Mouse (Mus musculus) lung, adult 10 weeks (tissue): ENCODE measurements around the gene Tbx6. TPM values are rescaled to one million over a fixed set of nuclear protein-coding genes. Genes with fewer than 3 reads are reported as not detected.

ENCODE experiments used
- polyA plus RNA-seq: library from polyadenylated mRNA; stranded (reverse); fragments of 350-450 nt; fragmentation: Illumina TruSeq; extraction: RNeasy Lipid Tissue Mini Kit (QIAGEN cat#74804); gene quantifications from one replicate; pipeline ENCODE4 v1.2.3, GENCODE M21; 2014; ENCODE audit warnings: low read depth, low replicate concordance; ENCODE audit not compliant: insufficient read depth

Tbx6 gene
- polyA plus RNA-seq = 1.3 TPM

DNA sequence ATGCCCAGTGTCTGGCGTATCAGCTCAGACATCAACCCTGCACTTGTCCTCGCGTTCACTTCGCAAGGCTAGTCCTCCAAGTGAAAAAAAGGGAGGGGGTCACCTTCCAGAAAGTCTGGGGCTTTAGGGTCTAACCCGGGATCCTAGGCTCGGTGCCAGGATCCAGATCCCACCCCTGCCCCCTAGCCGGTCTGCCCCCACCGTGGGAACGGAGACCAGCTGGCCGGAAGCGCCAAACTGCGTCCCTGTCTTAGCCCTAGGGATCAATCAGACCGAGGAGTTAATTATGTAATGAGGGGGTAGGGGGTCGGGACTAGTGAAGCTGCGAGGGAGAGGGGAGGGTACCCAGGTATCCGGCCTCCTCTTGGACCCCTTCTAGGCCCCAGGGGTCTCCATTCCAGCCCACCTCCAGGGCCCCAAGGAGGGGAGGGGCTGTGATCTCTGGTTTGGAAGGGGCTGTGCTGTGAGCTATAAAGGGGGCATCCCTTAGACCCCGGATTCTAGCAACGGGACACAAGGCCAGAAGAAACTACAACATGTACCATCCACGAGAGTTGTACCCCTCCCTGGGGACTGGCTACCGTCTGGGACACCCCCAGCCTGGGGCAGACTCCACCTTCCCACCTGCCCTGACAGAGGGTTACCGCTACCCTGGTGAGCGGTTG lies at the start of gene Tbx6:
Gene Tbx6 (plus strand): TSS at position 513 of the 665 bp plus-strand sequence.

DNA sequence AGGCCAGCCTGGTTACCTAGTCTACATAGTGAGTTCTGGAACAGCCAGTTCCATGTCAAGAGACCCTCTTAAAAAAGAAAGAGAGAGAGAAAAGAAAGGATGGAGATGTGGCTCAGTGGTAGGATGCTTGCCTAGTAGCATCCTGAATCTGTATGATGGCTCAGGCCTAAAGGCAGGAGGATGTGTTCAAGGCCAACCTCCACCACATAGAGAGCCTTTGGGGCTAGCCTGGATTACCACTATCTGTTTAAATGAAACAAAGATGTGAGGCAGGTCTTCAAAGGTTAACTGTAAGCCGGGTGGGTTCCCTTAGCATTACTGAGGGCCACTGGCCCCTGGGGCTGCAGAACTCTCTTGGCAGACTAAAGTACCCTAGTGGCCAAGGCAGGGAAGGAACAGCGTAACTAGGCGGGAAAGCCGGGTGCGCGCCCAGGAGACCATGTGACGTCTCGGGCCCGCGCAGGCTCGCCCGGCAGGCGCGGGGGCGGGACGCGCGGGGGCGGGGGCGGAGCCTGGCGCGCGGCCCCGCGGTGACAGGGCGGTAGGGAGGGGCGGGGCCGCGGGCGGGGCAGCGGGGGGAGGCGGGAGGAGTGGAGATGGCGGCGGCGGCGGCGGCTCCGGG lies 22.1 kb upstream of the Tbx6 start, which contains the start of gene Mapk3:
Gene Mapk3 (plus strand): TSS at position 552 of the 622 bp plus-strand sequence.

DNA sequence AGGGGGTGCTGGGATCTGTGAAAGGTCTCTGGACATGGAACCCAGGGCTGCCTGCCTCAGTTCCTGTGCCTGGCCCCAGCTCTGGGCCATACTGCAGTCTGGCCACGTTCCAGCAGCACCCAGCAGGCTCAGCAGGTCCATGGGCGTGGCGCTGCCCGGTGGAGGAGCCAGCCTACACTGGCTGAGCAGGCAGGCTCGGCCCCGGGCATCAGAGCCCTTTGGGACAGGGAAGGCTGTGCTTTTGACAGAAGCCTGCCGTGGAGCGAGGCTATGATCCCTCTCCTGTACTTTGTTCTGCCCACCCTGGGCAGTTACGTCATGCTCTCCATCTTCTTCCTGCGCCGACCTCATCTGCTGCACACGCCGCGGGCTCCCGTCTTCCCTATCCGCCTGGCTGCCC lies 15.1 kb upstream of the Tbx6 start, which contains the start of gene Gdpd3:
Gene Gdpd3 (plus strand): TSS at position 134 of the 400 bp plus-strand sequence.

DNA sequence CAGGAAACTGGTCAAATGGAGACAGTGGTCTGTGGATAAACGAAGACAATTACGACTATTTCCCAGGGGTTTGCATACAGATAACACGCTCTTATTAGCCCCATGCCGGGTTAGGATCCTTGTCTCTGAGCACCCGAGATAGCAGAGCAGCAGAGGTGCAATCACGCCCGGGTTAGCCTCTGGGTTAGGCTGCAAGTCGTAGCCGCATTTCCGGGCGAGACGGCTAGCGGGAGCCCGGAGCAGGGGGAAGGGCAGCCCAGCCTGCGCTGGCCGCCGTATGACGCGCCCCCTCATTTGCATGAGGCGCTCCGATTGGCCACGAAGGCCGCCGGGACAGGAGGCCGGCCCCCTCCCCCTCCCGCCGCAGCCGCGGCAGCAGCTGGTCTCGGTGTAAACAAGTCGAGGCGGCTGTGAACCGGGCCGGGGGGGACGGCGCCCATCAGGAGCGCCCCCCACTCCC lies 4.7 kb upstream of the Tbx6 start, which contains the start of gene Ypel3:
Gene Ypel3 (plus strand): TSS at position 358 of the 460 bp plus-strand sequence.

DNA sequence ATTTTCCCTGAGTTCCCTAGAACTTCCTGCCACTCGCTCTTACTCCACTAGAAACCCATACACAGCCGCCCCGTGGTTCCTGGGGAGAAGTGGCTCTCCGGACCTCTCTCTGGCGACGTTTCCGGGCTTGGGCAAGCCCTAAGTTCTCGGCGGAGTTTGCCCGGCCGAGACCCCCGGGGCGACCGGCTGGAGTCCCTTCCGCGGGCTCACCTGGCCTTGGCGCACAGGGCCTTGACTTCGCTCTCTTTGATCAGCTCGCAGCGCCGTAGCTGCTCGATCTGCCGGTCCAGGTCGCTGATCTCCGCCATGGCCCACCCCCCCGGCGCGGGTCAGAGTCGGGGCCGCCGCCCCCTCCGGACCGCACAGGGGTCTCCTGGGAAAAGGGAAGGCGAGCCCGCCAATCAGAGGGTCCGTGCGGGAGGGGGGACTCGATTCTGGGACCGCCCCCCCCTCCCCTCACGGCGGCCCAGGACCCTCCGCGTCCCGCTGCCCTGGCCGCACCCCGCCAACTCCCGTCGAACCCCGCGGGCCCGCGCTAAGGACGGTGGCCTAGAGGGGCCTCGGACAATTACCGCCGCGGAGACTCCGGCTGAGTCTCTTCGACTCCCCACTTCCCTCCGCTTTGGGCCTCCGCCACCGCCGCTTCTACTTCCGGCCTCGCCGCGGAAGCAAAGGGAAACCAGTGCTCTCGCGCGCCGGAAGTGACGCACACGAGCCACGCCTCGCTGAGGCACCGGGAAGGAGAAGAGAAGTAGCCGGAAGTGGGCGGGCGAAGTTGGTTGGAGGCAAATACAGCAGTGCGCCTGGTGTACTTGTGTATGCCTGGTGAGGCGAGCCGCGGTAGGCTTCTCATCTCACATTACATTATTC lies 10.8 kb downstream of the Tbx6 start, which contains the start of gene Ppp4c:
Gene Ppp4c (minus strand): TSS at position 646 of the 870 bp plus-strand sequence.

DNA sequence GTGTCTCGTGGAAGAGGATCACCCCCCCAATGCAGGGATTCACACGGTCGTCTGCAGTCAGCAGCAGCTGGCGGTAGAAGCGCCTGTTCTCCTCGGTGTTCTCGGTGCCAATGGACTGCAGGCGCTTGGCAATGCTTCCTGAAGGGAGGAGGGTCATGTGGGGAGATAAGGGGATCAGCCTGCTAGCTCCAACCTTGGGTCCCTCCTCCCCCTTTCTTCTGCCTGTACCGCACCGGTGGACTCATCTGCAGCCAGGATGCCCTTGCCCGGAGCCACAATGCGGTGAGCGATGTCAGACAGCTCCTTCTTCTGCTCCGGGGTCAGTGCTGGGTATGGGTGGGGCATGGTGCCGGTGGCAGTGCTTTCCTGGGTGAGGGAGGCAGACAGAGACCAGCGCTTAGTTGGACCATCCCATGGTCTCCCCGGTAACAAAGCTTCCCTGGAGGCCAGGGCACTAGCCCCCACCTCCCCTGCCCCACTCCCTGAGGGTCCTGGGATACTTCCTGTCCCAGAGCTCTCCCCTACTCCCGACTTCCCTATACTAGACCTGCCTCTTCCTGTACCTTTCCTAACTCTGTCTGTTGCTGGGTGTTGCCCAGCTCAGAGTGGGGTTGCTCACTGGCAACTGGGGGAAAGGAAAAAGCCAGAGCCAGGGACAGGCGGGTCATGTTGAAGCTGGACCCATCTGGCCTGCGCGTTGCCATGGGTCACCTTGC lies 16.3 kb downstream of the Tbx6 start, which contains the start of gene Fam57b:
Gene Fam57b (plus strand): TSS at position 258 of the 716 bp plus-strand sequence.

DNA sequence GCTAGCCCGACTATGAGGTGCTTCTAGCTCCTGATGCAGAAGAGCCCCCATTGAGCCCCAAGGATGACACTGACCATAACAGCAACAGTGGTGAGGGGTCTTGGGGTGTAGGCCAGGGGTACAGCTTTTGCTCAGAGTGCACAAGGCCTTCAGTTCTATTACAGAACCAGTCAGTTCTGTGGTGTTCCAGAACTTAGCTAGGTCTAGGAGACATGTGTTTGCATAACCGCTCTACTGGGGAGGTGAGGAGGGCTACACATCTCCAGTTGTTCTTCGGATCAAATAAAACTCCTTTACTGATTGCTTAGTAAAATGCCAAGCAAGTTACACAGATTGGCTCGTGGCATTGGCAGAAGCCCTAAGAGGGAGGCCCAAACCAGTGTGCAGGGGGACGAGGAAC lies 50.3 kb downstream of the Tbx6 start, which contains the start of gene 4930451I11Rik:
Gene 4930451I11Rik (minus strand): TSS at position 101 of the 400 bp plus-strand sequence.

Other genes starting within 250 kb of the Tbx6 start
- 62.9 TPM for gene Eif3c, start 215.1 kb upstream of the Tbx6 start, polyA plus RNA-seq
- gene Apobr, start 196.5 kb upstream of the Tbx6 start, polyA plus RNA-seq = 8.5 TPM
- gene Cln3, start 195.7 kb upstream of the Tbx6 start, polyA plus RNA-seq = 29.4 TPM
- 0.32 TPM for gene Il27, start 186.5 kb upstream of the Tbx6 start, polyA plus RNA-seq
- 293 TPM for gene Nupr1, start 150.6 kb upstream of the Tbx6 start, polyA plus RNA-seq
- gene Sgf29, start 132.2 kb upstream of the Tbx6 start, polyA plus RNA-seq = 42.0 TPM
- gene Sult1a1, start 105.1 kb upstream of the Tbx6 start, polyA plus RNA-seq = 90.2 TPM
- 50.0 TPM for gene Bola2, start 86.1 kb upstream of the Tbx6 start, polyA plus RNA-seq
- gene Slx1b, start 85.7 kb upstream of the Tbx6 start, polyA plus RNA-seq = 7.2 TPM
- gene Coro1a, start 73.7 kb upstream of the Tbx6 start, polyA plus RNA-seq = 175 TPM
- 260 TPM for gene Mapk3, start 21.9 kb upstream of the Tbx6 start, polyA plus RNA-seq
- 7.1 TPM for gene Gdpd3, start 15.1 kb upstream of the Tbx6 start, polyA plus RNA-seq
- 159 TPM for gene Ypel3, start 4.5 kb upstream of the Tbx6 start, polyA plus RNA-seq
- gene Ppp4c, start 11.0 kb downstream of the Tbx6 start, polyA plus RNA-seq = 98.9 TPM
- 1.8 TPM for gene Fam57b, start 16.2 kb downstream of the Tbx6 start, polyA plus RNA-seq
- not detected for gene 4930451I11Rik, start 50.2 kb downstream of the Tbx6 start, polyA plus RNA-seq
- gene Doc2a, start 65.9 kb downstream of the Tbx6 start, polyA plus RNA-seq = 0.11 TPM
- gene Hirip3, start 80.5 kb downstream of the Tbx6 start, polyA plus RNA-seq = 7.5 TPM
- 48.2 TPM for gene Ino80e, start 80.9 kb downstream of the Tbx6 start, polyA plus RNA-seq
- 60.3 TPM for gene Taok2, start 103.2 kb downstream of the Tbx6 start, polyA plus RNA-seq
- gene Tmem219, start 141.4 kb downstream of the Tbx6 start, polyA plus RNA-seq = 57.2 TPM
- 6.6 TPM for gene Kctd13, start 147.4 kb downstream of the Tbx6 start, polyA plus RNA-seq
- not detected for gene Asphd1, start 168.1 kb downstream of the Tbx6 start, polyA plus RNA-seq
- gene Sez6l2, start 169.1 kb downstream of the Tbx6 start, polyA plus RNA-seq = 0.34 TPM
- 102 TPM for gene Cdipt, start 194.4 kb downstream of the Tbx6 start, polyA plus RNA-seq
- 4.1 TPM for gene Cdiptos, start 194.6 kb downstream of the Tbx6 start, polyA plus RNA-seq
- gene Mvp, start 233.1 kb downstream of the Tbx6 start, polyA plus RNA-seq = 46.3 TPM
- not detected for gene Pagr1b, start 235.0 kb downstream of the Tbx6 start, polyA plus RNA-seq
- gene Pagr1a, start 235.9 kb downstream of the Tbx6 start, polyA plus RNA-seq = 10.9 TPM
- gene Gm42742, start 239.6 kb downstream of the Tbx6 start, polyA plus RNA-seq = 24.7 TPM
- 0.74 TPM for gene Prrt2, start 239.7 kb downstream of the Tbx6 start, polyA plus RNA-seq
- 57.2 TPM for gene Maz, start 245.6 kb downstream of the Tbx6 start, polyA plus RNA-seq